Mouse (Mus musculus) myocyte (in vitro differentiated cells): ENCODE results near the gene Vash2.

Experiments used
- E2F4 ChIP-seq: IDR thresholded peaks from one replicate; pipeline ENCODE4 v1.6.1; 2011; ENCODE audit warnings: mild to moderate bottlenecking, control low read depth, moderate library complexity; ENCODE audit not compliant: insufficient read depth
- MYOD1 ChIP-seq, 3 experiments: IDR thresholded peaks; one replicate each; pipeline ENCODE4 v1.6.1; 2011; ENCODE audit warnings: control low read depth in 2 of 3, low read depth in 2 of 3, mild to moderate bottlenecking in 2 of 3, moderate library complexity in 1 of 3; ENCODE audit not compliant: insufficient read length in 2 of 3, control insufficient read depth in 1 of 3

GRCm38 (mm10) chr1:190978511-190979073 lies 504 bp downstream of the Vash2 start:
- TF ChIP-seq MYOD1 (IDR thresholded peaks at IDR 0.05; ENCODE audit: control insufficient read depth in 1 of 3, insufficient read length in 2 of 3, low read depth in 2 of 3) (no peak), E2F4 (no peak)
